Mouse (Mus musculus) small intestine, adult 10 weeks (tissue): ENCODE data around the gene Cyp4a29. TPM values are rescaled to one million over a fixed set of nuclear protein-coding genes. Genes with fewer than 3 reads are reported as not detected.

Experiments
- polyA plus RNA-seq: library from polyadenylated mRNA; stranded (reverse); fragments of 350-450 nt; fragmentation: Illumina TruSeq; extraction: RNeasy Lipid Tissue Mini Kit (QIAGEN cat#74804); gene quantifications from one replicate; pipeline ENCODE4 v1.2.3, GENCODE M21; 2014; ENCODE audit warnings: low replicate concordance

Gene Cyp4a29
- not detected for polyA plus RNA-seq

GRCm38 (mm10) chr4:115241784-115242183 is at the start of gene Cyp4a29:
TSS of gene Cyp4a29 (plus strand) at chr4:115242084.

GRCm38 (mm10) chr4:115298746-115299145 is 56.9 kb downstream of the Cyp4a29 start, which contains the start of gene Cyp4a12a:
TSS of gene Cyp4a12a (plus strand) at chr4:115299046.

Other genes with a start within 250 kb of the Cyp4a29 start
- gene Stil, start 241.9 kb upstream of the Cyp4a29 start, polyA plus RNA-seq, result 4.6 TPM
- 0.97 TPM for gene Tal1, start 185.7 kb upstream of the Cyp4a29 start, polyA plus RNA-seq
- gene Pdzk1ip1, start 153.4 kb upstream of the Cyp4a29 start, polyA plus RNA-seq, result not detected
- 0.11 TPM for gene Cyp4x1, start 107.8 kb upstream of the Cyp4a29 start, polyA plus RNA-seq
- not detected for gene Cyp4a12a, start 57.0 kb downstream of the Cyp4a29 start, polyA plus RNA-seq
- gene Cyp4a12b, start 169.5 kb downstream of the Cyp4a29 start, polyA plus RNA-seq, result not detected
- gene Cyp4a30b, start 210.5 kb downstream of the Cyp4a29 start, polyA plus RNA-seq, result not detected